Mouse (Mus musculus) forebrain, embryonic 13.5 days (tissue): ENCODE data around the gene Kctd6. TPM values are rescaled to one million over a fixed set of nuclear protein-coding genes. Genes with fewer than 3 reads are reported as not detected.

Experiments
- ATAC-seq: fragments of 200-750 bp; cut with Nextera tagmentation; 2 replicates; pipeline ENCODE4 v1.8.0; 2017
- H3K27ac ChIP-seq: fragments of 300-500 bp; sonication (generic); 2 replicates; pipeline ENCODE4 v1.5.1; 2015; ENCODE audit warnings: inconsistent platforms, mild to moderate bottlenecking, moderate library complexity
- H3K27me3 ChIP-seq: fragments of 300-500 bp; sonication (generic); 2 replicates; pipeline ENCODE4 v1.6.1; 2015; ENCODE audit warnings: mild to moderate bottlenecking, inconsistent platforms
- H3K36me3 ChIP-seq: fragments of 300-500 bp; sonication (generic); 2 replicates; pipeline ENCODE4 v1.6.1; 2015; ENCODE audit warnings: mild to moderate bottlenecking, inconsistent platforms; ENCODE audit not compliant: poor library complexity, severe bottlenecking
- H3K4me1 ChIP-seq: fragments of 300-500 bp; sonication (generic); 2 replicates; pipeline ENCODE4 v1.6.1; 2015; ENCODE audit warnings: inconsistent platforms
- H3K4me2 ChIP-seq: fragments of 300-500 bp; sonication (generic); 2 replicates; pipeline ENCODE4 v1.6.1; 2015; ENCODE audit warnings: inconsistent platforms, mild to moderate bottlenecking, moderate library complexity
- H3K4me3 ChIP-seq: fragments of 300-500 bp; sonication (generic); 2 replicates; pipeline ENCODE4 v1.5.1; 2015; ENCODE audit warnings: mild to moderate bottlenecking, inconsistent platforms
- H3K9ac ChIP-seq: fragments of 300-500 bp; sonication (generic); 2 replicates; pipeline ENCODE4 v1.6.1; 2015; ENCODE audit warnings: mild to moderate bottlenecking, inconsistent platforms
- H3K9me3 ChIP-seq: fragments of 300-500 bp; sonication (generic); replicated peaks from 2 replicates; pipeline ENCODE4 v1.6.1; 2016; ENCODE audit warnings: inconsistent platforms
- WGBS: fragments of 180-500 bp; shearing (Covaris S2); methylation state at CpG from one replicate; pipeline ENCODE4 v1.1.7; 2015; 5-methylcytosine and 5-hydroxymethylcytosine counted together
- polyA plus RNA-seq: library from polyadenylated mRNA; unstranded; fragments of >200 nt; fragmentation: Nextera tagmentation; extraction: Ambion mirVana; gene quantifications from 2 replicates; pipeline ENCODE4 v1.2.1, GENCODE M21; 2015

Kctd6 gene
- polyA plus RNA-seq, 1 experiment from 2014 or later: 5.6 TPM

DNA sequence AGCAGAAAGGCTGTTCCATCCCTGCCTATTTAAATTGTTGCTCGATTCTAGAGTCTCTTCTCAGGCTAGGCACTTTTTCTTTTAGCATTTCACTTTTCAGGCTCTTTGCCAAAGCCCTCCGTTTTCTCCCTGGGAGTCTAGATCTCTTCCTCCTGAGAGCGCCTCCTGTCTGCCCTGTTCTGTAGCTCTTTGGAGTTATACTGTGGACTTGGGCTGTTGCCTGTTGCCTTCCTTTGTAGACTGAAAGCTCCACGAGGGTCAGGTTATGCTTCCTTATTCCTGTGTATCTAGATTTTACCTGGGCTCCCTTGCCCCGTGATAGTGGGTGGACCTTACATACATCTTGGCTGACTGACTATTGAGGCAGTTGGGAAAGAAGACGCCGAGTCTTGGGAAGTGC, 4.3 kb downstream of the Kctd6 start:
- H3K27me3 ChIP-seq: peaks cover 9% of the 10 kb centered on the region
- WGBS: 22% methylated on average over 7 of the region's 7 CpGs
- H3K27ac ChIP-seq: peak overlapping the region; percentile 68
- no peak overlapping the region for H3K4me3 ChIP-seq
- peak overlapping the region; percentile 45 for H3K4me2 ChIP-seq
- peaks cover 49% of the 10 kb centered on the region for H3K4me1 ChIP-seq
- peaks cover 16% of the 10 kb centered on the region for H3K36me3 ChIP-seq
- no peak for ATAC-seq
- no peaks in the 10 kb centered on the region for H3K9me3 ChIP-seq
- 0 out of 2 replicates have a peak overlapping the region, but pooled peaks have one; percentile 30 for H3K9ac ChIP-seq

DNA sequence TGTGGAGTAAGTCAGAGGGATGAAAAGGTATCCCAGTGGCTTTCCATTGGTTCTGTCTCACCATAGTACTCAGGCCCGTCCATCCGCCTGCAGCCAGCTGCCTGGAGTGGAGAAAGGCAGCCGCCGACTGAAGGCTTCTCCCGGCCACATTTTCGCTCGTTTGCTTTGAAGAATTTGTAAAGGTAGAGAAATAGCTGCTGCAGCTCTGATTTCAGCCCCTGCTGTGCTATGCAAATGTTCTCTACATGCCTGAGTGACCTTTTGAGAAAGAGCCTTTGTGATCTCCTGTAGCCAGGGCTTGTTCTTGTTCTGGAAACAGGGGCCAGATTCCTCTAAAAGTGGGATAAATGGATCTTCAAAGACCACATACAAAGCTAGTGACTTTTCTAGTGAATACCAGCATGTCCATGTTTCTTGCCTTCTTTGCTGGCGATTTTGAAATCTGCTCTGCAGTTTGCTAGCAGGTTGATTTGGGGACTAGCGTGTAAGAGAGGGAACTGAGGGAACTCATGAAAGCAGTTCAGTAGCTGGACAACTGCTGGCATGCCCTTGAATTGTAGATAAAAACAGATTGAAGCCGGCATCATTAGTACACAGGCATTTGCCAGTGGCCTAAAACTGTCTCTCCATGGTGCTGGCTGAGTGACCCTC, 4.9 kb downstream of the Kctd6 start:
- Histone ChIP-seq H3K36me3 (peaks cover 19% of the 10 kb centered on the region), H3K27ac (peak overlapping the region; percentile 68), H3K27me3 (peaks cover 9% of the 10 kb centered on the region), H3K9me3 (no peaks in the 10 kb centered on the region), H3K9ac (peak overlapping the region; percentile 30; the same call in 1 of the 2 replicates), H3K4me3 (no peak overlapping the region; the same call in 1 of the 2 replicates), H3K4me1 (peaks cover 49% of the 10 kb centered on the region), H3K4me2 (peak overlapping the region; percentile 45)
- 3% methylated on average over 10 of the region's 10 CpGs for WGBS
- ATAC-seq: peak; percentile 22; the same call in 1 of the 2 replicates

DNA sequence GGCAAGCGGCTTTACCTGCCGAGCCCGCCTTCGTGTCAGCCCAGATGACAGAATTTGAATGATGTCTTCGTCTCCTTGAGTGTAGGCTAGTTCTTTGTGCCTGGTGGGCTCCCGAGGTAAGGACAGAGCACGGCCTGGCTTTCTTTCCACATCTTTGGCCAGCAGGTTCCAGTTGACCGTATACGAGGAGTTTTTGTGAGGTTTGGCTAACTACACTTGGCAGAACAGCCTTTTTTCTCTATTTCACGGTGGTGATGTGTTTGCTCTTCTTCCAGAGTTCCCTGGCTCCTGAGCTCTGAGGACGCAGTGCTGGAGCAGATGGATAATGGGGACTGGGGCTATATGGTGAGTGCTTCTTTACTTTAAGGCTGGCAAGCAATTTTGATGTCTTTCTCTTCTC, 5.9 kb downstream of the Kctd6 start:
- WGBS: 46% methylated on average over 11 of the region's 11 CpGs
- H3K27ac ChIP-seq: no peak overlapping the region
- H3K9ac ChIP-seq: no peak overlapping the region
- H3K4me2 ChIP-seq: no peak overlapping the region
- H3K4me3 ChIP-seq: no peak overlapping the region
- ATAC-seq: no peak
- peaks cover 45% of the 10 kb centered on the region for H3K4me1 ChIP-seq
- H3K36me3 ChIP-seq: peaks cover 22% of the 10 kb centered on the region
- peaks cover 9% of the 10 kb centered on the region for H3K27me3 ChIP-seq
- H3K9me3 ChIP-seq: no peaks in the 10 kb centered on the region

DNA sequence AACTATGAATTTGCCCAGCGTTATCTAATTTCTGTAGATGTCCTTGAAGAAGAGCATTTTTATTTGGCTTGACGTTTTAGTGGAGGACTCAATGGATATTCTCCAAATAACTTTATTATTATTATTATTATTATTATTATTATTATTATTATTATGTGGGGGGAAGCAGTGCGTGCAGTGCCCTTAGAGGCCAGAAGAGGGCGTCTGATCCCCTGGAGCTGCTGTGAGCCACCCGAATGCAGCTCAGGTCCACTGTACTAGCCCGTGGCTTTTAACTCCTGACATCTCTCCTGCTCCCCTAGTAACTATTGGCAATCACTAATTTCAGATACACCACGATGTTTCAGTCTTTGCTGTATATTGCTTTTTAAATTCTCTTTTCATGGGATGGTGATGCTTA, 6.4 kb downstream of the Kctd6 start:
- H3K4me1 ChIP-seq: peaks cover 40% of the 10 kb centered on the region
- no peak for ATAC-seq
- peaks cover 22% of the 10 kb centered on the region for H3K36me3 ChIP-seq
- no peak overlapping the region for H3K4me3 ChIP-seq
- no peak overlapping the region for H3K27ac ChIP-seq
- WGBS: 62% methylated on average over 7 of the region's 7 CpGs
- peaks cover 9% of the 10 kb centered on the region for H3K27me3 ChIP-seq
- H3K9me3 ChIP-seq: no peaks in the 10 kb centered on the region
- H3K9ac ChIP-seq: no peak overlapping the region
- no peak overlapping the region for H3K4me2 ChIP-seq

DNA sequence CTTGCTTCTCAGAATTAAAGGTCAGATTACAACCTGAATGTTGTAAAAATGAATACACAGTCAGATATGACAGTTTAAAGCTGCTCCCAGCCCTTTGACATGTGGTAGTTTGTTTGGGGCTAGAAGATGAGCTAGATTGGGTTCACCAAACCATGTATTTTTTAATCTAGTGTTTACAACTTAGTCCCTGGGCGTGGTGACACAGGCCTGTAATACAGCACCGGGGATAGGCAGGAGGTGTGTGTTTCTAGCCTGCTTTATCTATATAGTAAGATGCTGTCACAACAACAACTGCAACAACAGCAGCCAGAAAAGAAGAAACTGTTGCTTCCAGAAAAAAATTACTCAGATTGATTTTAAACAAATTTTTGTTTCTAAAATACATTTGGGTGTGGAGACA, 7.0 kb downstream of the Kctd6 start:
- H3K27me3 ChIP-seq: peaks cover 6% of the 10 kb centered on the region
- H3K4me3 ChIP-seq: no peak overlapping the region
- peaks cover 34% of the 10 kb centered on the region for H3K4me1 ChIP-seq
- ATAC-seq: no peak
- no peak overlapping the region for H3K4me2 ChIP-seq
- H3K36me3 ChIP-seq: peaks cover 22% of the 10 kb centered on the region
- H3K27ac ChIP-seq: no peak overlapping the region
- H3K9ac ChIP-seq: no peak overlapping the region
- H3K9me3 ChIP-seq: no peaks in the 10 kb centered on the region
- WGBS: 87% methylated on average over 2 of the region's 2 CpGs

DNA sequence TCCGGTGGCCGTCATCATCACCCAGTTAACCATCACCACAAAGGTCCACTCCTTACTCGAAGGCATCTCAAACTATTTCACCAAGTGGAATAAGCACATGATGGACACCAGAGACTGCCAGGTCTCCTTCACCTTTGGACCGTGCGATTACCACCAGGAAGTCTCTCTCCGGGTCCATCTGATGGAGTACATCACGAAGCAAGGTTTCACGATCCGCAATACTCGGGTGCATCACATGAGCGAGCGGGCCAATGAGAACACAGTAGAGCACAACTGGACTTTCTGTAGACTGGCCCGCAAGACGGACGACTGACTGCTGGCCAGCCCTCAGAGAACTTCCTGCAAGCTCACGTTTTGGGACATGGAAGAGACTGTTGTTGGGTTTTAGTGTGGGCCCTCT, 8.6 kb downstream of the Kctd6 start:
- WGBS: 96% methylated on average over 16 of the region's 16 CpGs
- Histone ChIP-seq H3K36me3 (peaks cover 22% of the 10 kb centered on the region), H3K4me1 (peaks cover 22% of the 10 kb centered on the region), H3K9me3 (no peaks in the 10 kb centered on the region), H3K4me2 (no peak overlapping the region), H3K27ac (no peak overlapping the region), H3K4me3 (no peak overlapping the region), H3K27me3 (no peaks in the 10 kb centered on the region), H3K9ac (no peak overlapping the region)
- ATAC-seq: no peak

DNA sequence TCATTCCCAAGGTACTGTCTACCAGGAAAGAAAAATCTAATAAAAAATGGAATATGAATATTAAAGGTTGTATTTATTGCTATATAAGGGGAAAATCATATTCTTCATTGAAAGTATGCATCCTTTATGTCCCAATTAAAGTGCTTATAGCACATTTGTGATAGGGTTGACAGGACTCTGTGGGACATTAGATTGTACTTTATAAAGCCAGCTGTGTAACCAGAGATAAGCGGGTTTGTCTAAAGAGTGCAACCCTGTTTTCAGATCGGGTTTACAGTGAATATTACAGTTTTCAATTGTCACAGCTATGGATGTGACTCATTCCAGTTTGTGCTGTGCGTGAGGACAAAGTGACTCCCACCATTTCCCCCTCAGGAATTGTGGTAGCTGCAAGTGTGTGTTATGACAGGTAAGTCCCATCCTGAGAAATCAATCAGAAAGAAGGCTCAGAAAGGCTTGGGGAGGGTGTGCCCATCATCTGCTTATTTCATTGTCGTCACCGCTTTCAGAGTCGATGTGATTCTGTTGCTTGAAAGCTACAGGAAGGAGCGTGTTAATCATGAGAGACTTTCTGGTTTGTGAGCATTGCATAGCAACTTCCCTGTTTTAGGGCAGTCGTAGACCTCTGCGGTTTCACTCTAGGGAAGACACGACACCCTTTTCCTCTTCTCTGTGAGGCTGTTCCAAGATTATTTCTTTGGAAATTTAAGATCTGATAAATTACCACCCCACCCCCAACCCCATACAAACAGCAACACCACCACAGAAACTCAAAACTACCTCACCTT, 9.8 kb downstream of the Kctd6 start:
- no peaks in the 10 kb centered on the region for H3K27me3 ChIP-seq
- H3K9ac ChIP-seq: no peak overlapping the region
- no peak overlapping the region for H3K27ac ChIP-seq
- peaks cover 22% of the 10 kb centered on the region for H3K36me3 ChIP-seq
- no peak overlapping the region for H3K4me3 ChIP-seq
- ATAC-seq: no peak
- H3K9me3 ChIP-seq: no peaks in the 10 kb centered on the region
- H3K4me2 ChIP-seq: no peak overlapping the region
- WGBS: 91% methylated on average over 10 of the region's 10 CpGs
- peaks cover 13% of the 10 kb centered on the region for H3K4me1 ChIP-seq

DNA sequence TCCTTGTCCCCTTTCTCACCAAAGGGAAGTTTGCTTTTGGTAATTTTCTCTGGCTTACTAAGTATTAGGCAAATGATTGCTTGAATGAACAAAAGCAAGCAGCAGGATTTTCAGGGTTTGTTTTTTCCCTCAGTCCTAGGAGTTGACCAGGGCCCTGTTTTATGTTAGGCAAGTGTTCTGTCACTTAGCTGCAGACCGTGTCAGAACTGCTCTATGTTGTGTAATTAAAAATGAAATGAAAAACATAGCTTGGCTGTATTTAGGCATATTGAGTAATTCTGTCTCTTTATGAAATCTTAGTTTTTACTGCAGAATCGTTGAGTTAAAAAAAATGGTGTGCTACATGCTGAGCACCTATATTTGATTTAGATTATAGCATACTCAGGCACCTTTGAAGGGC, 10.9 kb downstream of the Kctd6 start:
- Histone ChIP-seq H3K4me3 (no peak overlapping the region), H3K9me3 (no peaks in the 10 kb centered on the region), H3K27me3 (no peaks in the 10 kb centered on the region), H3K4me1 (peaks cover 3% of the 10 kb centered on the region), H3K36me3 (peaks cover 22% of the 10 kb centered on the region), H3K9ac (no peak overlapping the region), H3K27ac (no peak overlapping the region), H3K4me2 (no peak overlapping the region)
- WGBS: 87% methylated on average over 2 of the region's 2 CpGs
- no peak for ATAC-seq

DNA sequence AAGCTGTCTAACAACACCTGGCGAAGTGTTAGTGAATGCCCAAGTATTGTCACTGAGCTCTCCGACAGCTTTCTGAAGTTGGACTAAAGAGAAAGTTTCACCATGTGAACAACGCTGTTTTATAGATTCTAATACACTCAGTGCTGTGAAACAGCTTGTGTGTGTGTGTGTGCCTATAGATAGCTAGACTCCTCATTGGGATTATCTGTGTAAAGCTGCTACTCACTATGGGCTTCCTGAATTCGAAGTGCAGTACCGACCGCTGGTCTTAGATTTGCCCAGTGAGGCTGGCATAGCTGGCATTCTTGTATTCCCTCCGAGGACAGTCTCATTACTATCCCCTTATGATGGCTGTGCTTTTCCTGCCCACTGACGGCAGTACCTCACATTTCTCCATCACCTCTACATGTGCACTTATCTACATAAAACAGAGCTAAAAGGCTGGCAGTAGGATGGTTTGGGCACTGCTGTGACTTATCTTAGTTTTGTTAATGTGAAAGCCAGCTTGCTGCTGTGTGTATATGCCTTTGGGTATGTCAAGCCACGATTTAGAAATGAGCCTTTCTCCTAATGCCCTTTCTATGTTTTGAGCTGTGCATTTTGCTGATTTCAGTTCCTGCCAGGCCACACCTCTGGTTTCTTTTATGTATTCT, 15.6 kb downstream of the Kctd6 start:
- WGBS: 91% methylated on average over 9 of the region's 9 CpGs
- H3K4me1 ChIP-seq: no peaks in the 10 kb centered on the region
- ATAC-seq: no peak
- no peak overlapping the region for H3K4me3 ChIP-seq
- no peak overlapping the region for H3K4me2 ChIP-seq
- no peak overlapping the region for H3K9ac ChIP-seq
- H3K36me3 ChIP-seq: no peaks in the 10 kb centered on the region
- H3K9me3 ChIP-seq: no peaks in the 10 kb centered on the region
- H3K27ac ChIP-seq: no peak overlapping the region
- no peaks in the 10 kb centered on the region for H3K27me3 ChIP-seq

DNA sequence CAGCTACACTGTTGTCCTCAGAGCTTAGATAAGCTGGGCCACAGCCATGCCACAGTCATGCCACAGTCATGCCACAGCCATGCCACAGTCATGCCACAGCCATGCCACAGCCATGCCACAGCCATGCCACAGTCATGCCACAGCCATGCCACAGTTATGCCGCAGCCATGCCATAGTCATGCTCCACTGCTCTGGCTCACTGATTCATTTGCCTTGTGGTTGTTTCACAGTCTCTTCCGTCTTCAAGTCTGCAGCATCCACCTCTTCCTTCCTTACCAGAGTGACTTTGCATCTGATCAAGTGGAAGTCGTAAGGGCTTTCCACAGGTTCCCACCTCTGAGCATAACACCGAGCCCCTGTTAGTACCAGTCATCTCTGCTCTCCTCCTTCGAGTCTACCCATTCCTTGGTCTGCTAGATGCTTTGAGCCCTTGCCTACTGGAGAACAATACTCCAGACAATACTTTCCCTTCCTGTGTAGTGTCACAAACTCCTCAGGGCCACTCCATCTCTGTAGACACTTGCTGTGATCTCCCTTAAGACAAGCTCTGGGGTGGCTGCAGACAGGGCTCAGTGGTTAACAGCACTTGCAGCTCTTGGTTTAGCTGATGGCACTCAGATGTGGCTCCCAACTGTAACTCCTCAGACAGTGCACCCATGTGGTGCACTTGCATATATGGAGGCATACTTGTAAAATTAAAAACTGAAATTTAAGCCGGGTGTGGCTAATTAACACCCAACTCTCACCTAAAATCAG, 18.4 kb downstream of the Kctd6 start:
- no peaks in the 10 kb centered on the region for H3K36me3 ChIP-seq
- H3K9ac ChIP-seq: no peak overlapping the region
- H3K4me1 ChIP-seq: no peaks in the 10 kb centered on the region
- no peak overlapping the region for H3K27ac ChIP-seq
- ATAC-seq: no peak
- H3K9me3 ChIP-seq: no peaks in the 10 kb centered on the region
- no peak overlapping the region for H3K4me2 ChIP-seq
- H3K27me3 ChIP-seq: no peaks in the 10 kb centered on the region
- H3K4me3 ChIP-seq: no peak overlapping the region
- WGBS: 89% methylated on average over 6 of the region's 6 CpGs

DNA sequence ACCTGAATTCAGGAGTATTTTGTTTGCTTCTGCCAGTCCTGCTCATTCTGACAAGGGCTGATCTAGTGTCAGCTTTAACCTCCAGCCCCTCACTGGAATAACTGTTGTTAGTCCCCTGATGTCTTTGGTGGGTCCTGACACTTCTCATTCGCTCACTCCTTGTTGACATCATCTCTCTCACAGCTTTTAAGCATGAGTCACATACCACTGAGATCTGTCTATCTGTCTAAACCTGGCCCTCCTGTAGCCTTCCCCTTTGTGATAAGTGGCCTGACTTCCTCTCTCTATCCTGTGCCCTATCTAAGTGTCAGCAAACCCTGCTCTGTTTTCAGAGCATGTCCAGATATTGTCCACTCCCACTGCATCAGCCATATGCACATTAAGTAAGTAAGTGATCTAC, 19.3 kb downstream of the Kctd6 start:
- Histone ChIP-seq H3K4me1 (no peaks in the 10 kb centered on the region), H3K4me2 (no peak overlapping the region), H3K36me3 (no peaks in the 10 kb centered on the region), H3K27ac (no peak overlapping the region), H3K9me3 (no peaks in the 10 kb centered on the region), H3K27me3 (no peaks in the 10 kb centered on the region), H3K9ac (no peak overlapping the region), H3K4me3 (no peak overlapping the region)
- 75% methylated on average over 1 of the region's 1 CpGs for WGBS
- no peak for ATAC-seq

DNA sequence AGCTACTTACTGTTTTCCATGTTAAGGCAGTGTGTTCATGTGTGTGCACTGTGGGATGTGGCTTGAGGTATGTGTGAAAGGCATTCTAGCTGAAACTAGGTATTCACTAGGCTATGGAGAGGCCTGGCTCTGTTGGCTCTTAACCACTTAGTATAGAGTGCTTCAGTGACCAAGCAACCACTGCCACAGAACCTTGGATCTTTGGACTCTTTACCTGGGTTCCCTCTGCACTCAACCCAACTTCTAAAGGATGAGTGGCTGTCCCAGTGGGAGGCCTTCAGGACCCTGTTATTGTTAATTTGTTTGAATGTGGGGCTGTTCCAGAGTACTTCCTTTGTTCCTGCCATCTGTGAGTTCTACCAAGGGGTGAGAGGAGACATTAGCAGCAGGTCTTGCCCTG, 27.9 kb downstream of the Kctd6 start:
- Histone ChIP-seq H3K9me3 (no peaks in the 10 kb centered on the region), H3K27ac (no peak overlapping the region), H3K9ac (no peak overlapping the region), H3K4me2 (no peak overlapping the region), H3K4me3 (no peak overlapping the region), H3K4me1 (no peaks in the 10 kb centered on the region), H3K36me3 (no peaks in the 10 kb centered on the region), H3K27me3 (no peaks in the 10 kb centered on the region)
- ATAC-seq: no peak
